In the genomic region with DNA sequence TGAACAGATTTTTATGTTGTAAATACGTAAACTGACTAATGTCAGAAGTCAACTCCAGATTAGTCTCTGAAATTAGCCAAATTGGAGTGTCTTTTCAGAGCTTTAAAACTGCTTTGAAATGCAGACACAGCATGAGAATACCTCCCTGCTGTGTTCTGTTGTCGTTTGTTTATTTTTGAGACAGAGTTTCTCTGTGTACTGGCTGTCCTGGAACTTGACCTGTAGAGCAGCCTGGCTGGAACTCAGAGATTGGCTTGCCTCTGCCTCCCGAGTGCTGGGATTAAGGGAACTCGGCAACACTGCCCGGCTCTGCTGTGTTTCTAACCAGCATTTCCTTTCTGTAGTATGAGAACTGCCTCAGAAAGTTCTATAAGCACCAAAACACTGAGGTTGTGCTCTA, we compare ENCODE assay signal across 16 mouse cellular contexts. TPM values are rescaled to one million over a fixed set of nuclear protein-coding genes. Genes with fewer than 3 reads are reported as not detected.
DNase-seq lines count a peak whose midpoint lies in the region; ATAC-seq and TF ChIP-seq lines count a peak whose summit lies in the region.
"Had no signal": no experiment of that assay in that cellular context is flagged by ENCODE, and none has a peak within 500 bp of the region (broad histone marks: within the 10 kb centered on the region; RNA-seq: fewer than 3 reads in every experiment).

No protein-coding gene starts in this region.

- no peaks in the 10 kb centered on the region for H3K4me1 ChIP-seq in intestine, postnatal 0 days (replicated peaks; ENCODE audit: control insufficient read depth, insufficient read depth, low read length)
- no peaks in the 10 kb centered on the region for H3K4me1 ChIP-seq in intestine, embryonic 16.5 days (ENCODE audit: control insufficient read depth, insufficient read depth, low read length)
- H3K4me1 ChIP-seq in kidney, embryonic 15.5 days, result no peaks in the 10 kb centered on the region
- no peaks in the 10 kb centered on the region for H3K4me1 ChIP-seq in hindbrain, embryonic 12.5 days
- H3K4me1 ChIP-seq: embryonic facial prominence, embryonic 13.5 days; embryonic facial prominence, embryonic 15.5 days; forebrain, embryonic 10.5 days; forebrain, embryonic 12.5 days had no signal

- no peaks in the 10 kb centered on the region for H3K27me3 ChIP-seq in intestine, postnatal 0 days (replicated peaks; ENCODE audit: control insufficient read depth, insufficient read depth, low read length)
- H3K27me3 ChIP-seq in intestine, embryonic 16.5 days (replicated peaks; ENCODE audit: control insufficient read depth, insufficient read depth, low read length), result no peaks in the 10 kb centered on the region
- no peaks in the 10 kb centered on the region for H3K27me3 ChIP-seq in kidney, embryonic 15.5 days
- H3K27me3 ChIP-seq in hindbrain, embryonic 12.5 days, result no peaks in the 10 kb centered on the region
- H3K27me3 ChIP-seq: CH12.LX; embryonic facial prominence, embryonic 13.5 days; embryonic facial prominence, embryonic 15.5 days; forebrain, embryonic 12.5 days; Patski had no signal

- 0 out of 2 replicates have a peak overlapping the region, but pooled peaks have one; percentile 41 for H3K27ac ChIP-seq in intestine, postnatal 0 days (ENCODE audit: low read depth, low read length)
- no peak overlapping the region for H3K27ac ChIP-seq in intestine, embryonic 16.5 days (ENCODE audit: low read length)
- no peak overlapping the region for H3K27ac ChIP-seq in kidney, embryonic 15.5 days
- H3K27ac ChIP-seq in hindbrain, embryonic 12.5 days, result no peak overlapping the region
- H3K27ac ChIP-seq: embryonic facial prominence, embryonic 13.5 days; embryonic facial prominence, embryonic 15.5 days; forebrain, embryonic 10.5 days; forebrain, embryonic 12.5 days had no signal

- no peak overlapping the region for H3K9ac ChIP-seq in intestine, postnatal 0 days (ENCODE audit: low read depth, low read length)
- no peak overlapping the region for H3K9ac ChIP-seq in intestine, embryonic 16.5 days (ENCODE audit: low read depth, low read length)
- H3K9ac ChIP-seq in kidney, embryonic 15.5 days, result no peak overlapping the region
- H3K9ac ChIP-seq in hindbrain, embryonic 12.5 days, result no peak overlapping the region
- H3K9ac ChIP-seq: embryonic facial prominence, embryonic 13.5 days; embryonic facial prominence, embryonic 15.5 days; forebrain, embryonic 12.5 days had no signal

- no peak overlapping the region for H3K4me3 ChIP-seq in intestine, postnatal 0 days (ENCODE audit: low read depth, low read length)
- H3K4me3 ChIP-seq in intestine, embryonic 16.5 days (ENCODE audit: low read length), result no peak overlapping the region
- no peak overlapping the region for H3K4me3 ChIP-seq in kidney, embryonic 15.5 days (replicated peaks)
- no peak overlapping the region for H3K4me3 ChIP-seq in hindbrain, embryonic 12.5 days
- H3K4me3 ChIP-seq: embryonic facial prominence, embryonic 13.5 days; embryonic facial prominence, embryonic 15.5 days; erythroblast, embryonic 14.5 days; forebrain, embryonic 10.5 days; forebrain, embryonic 12.5 days had no signal

- H3K9me3 ChIP-seq in intestine, postnatal 0 days (ENCODE audit: control insufficient read depth), result no peaks in the 10 kb centered on the region
- H3K9me3 ChIP-seq in intestine, embryonic 16.5 days (ENCODE audit: control insufficient read depth, low read length), result no peaks in the 10 kb centered on the region
- no peaks in the 10 kb centered on the region for H3K9me3 ChIP-seq in kidney, embryonic 15.5 days (replicated peaks)
- H3K9me3 ChIP-seq in hindbrain, embryonic 12.5 days (replicated peaks), result no peaks in the 10 kb centered on the region
- H3K9me3 ChIP-seq: embryonic facial prominence, embryonic 13.5 days; embryonic facial prominence, embryonic 15.5 days; forebrain, embryonic 10.5 days; forebrain, embryonic 12.5 days; G1E had no signal

- H3K4me2 ChIP-seq in intestine, postnatal 0 days (replicated peaks; ENCODE audit: low read depth), result no peak overlapping the region
- no peak overlapping the region for H3K4me2 ChIP-seq in intestine, embryonic 16.5 days (ENCODE audit: low read depth, low read length)
- H3K4me2 ChIP-seq in kidney, embryonic 15.5 days, result no peak overlapping the region
- H3K4me2 ChIP-seq in hindbrain, embryonic 12.5 days (replicated peaks), result no peak overlapping the region
- H3K4me2 ChIP-seq: embryonic facial prominence, embryonic 13.5 days; embryonic facial prominence, embryonic 15.5 days; forebrain, embryonic 12.5 days had no signal

- no peak for ATAC-seq in intestine, postnatal 0 days
- no peak for ATAC-seq in intestine, embryonic 16.5 days
- no peak for ATAC-seq in kidney, embryonic 15.5 days (replicated peaks; ENCODE audit: low FRiP score)
- ATAC-seq in hindbrain, embryonic 12.5 days (ENCODE audit: low FRiP score), result no peak
- ATAC-seq: forebrain, embryonic 14.5 days; forebrain, embryonic 16.5 days; Patski had no signal

- TF ChIP-seq CTCF in intestine, postnatal 0 days (IDR thresholded peaks at IDR 0.05; ENCODE audit: low read depth), result no peak

- H3K36me3 ChIP-seq in intestine, postnatal 0 days (ENCODE audit: control insufficient read depth, insufficient read depth), result peaks cover 85% of the 10 kb centered on the region
- peaks cover 6% of the 10 kb centered on the region; the same call in 1 of the 2 replicates for H3K36me3 ChIP-seq in intestine, embryonic 16.5 days (ENCODE audit: control insufficient read depth, insufficient read depth, low read length)
- H3K36me3 ChIP-seq in kidney, embryonic 15.5 days, result peaks cover 96% of the 10 kb centered on the region
- peaks cover 95% of the 10 kb centered on the region for H3K36me3 ChIP-seq in hindbrain, embryonic 12.5 days

- 89% methylated on average over 5 of the region's 5 CpGs for WGBS in intestine, postnatal 0 days
- WGBS in intestine, embryonic 16.5 days, result 88% methylated on average over 5 of the region's 5 CpGs
- WGBS in kidney, embryonic 15.5 days, result 91% methylated on average over 5 of the region's 5 CpGs
- 84% methylated on average over 5 of the region's 5 CpGs for WGBS in hindbrain, embryonic 12.5 days

- peak; percentile 24 to 43 for DNase-seq in kidney, postnatal 36 days
- peak; percentile 51 for DNase-seq in R1 (ENCODE audit: low read depth, low spot score)

RNA-seq across cellular contexts. Expression of gene Ctr9, which starts 20.2 kb away (rescaled TPM):
- 23.2 and 30.8 TPM in 2 replicates for polyA plus RNA-seq in intestine, postnatal 0 days (2015; fragmentation: Nextera tagmentation; extraction: Ambion mirVana)
- polyA plus RNA-seq in intestine, embryonic 16.5 days (2015; fragmentation: Nextera tagmentation; extraction: Ambion mirVana), result 45.1 and 48.7 TPM in 2 replicates
- 71.6 and 78.1 TPM in 2 replicates for polyA plus RNA-seq in kidney, embryonic 15.5 days (2015; fragmentation: Nextera tagmentation; extraction: Ambion mirVana)
- 102 and 104 TPM in 2 replicates for polyA plus RNA-seq in hindbrain, embryonic 12.5 days (2016; fragmentation: Nextera tagmentation; extraction: Ambion mirVana)

RNA-seq across cellular contexts. Expression of gene Eif4g2, which starts 33.9 kb away (rescaled TPM):
- 326 and 352 TPM in 2 replicates for polyA plus RNA-seq in intestine, postnatal 0 days (2015; fragmentation: Nextera tagmentation; extraction: Ambion mirVana)
- polyA plus RNA-seq in intestine, embryonic 16.5 days (2015; fragmentation: Nextera tagmentation; extraction: Ambion mirVana), result 621 and 629 TPM in 2 replicates
- polyA plus RNA-seq in kidney, embryonic 15.5 days (2015; fragmentation: Nextera tagmentation; extraction: Ambion mirVana), result 872 and 889 TPM in 2 replicates
- polyA plus RNA-seq in hindbrain, embryonic 12.5 days (2016; fragmentation: Nextera tagmentation; extraction: Ambion mirVana), result 1,474 and 1,620 TPM in 2 replicates
